Mouse (Mus musculus) heart, postnatal 0 days (tissue): ENCODE results near the gene Reep1.

Experiments used
- CTCF ChIP-seq: IDR thresholded peaks from 2 replicates; pipeline ENCODE4 v1.5.1; 2016; ENCODE audit warnings: antibody characterized with exemption, control low read depth, low read depth
- EP300 ChIP-seq: IDR thresholded peaks from 2 replicates; pipeline ENCODE4 v1.6.1; 2016; ENCODE audit warnings: antibody characterized with exemption, low read depth

GRCm38 (mm10) chr6:71734910-71735599, 27.7 kb downstream of the Reep1 start:
- TF ChIP-seq EP300 (no peak), CTCF (no peak)
